Mouse (Mus musculus): ENCODE data around the gene Kcnn3. TPM values are rescaled to one million over a fixed set of nuclear protein-coding genes. Genes with fewer than 3 reads are reported as not detected.

Kcnn3 gene
- 5.3 and 6.4 TPM in 2 replicates for polyA plus RNA-seq (2014; fragmentation: Nextera tagmentation; extraction: Ambion mirVana)

GRCm38 (mm10) chr3:89519894-89520293, at the start of gene Kcnn3:
Gene Kcnn3 (plus strand): TSS chr3:89520164.
- WGBS, result 0% methylated on average over 15 of the region's 15 CpGs
- Histone ChIP-seq H3K4me3 (replicated peaks; ENCODE audit: low read depth, low read length) (peak within 1 kb of the TSS; percentile 45), H3K36me3 (ENCODE audit: control insufficient read depth, insufficient read depth, low read length) (no peaks in the 10 kb centered on the region), H3K27me3 (ENCODE audit: control insufficient read depth, insufficient read depth, low read length) (no peaks in the 10 kb centered on the region), H3K4me2 (ENCODE audit: low read length) (peak within 1 kb of the TSS; percentile 95), H3K9me3 (ENCODE audit: control insufficient read depth, low read length) (peaks cover 4% of the 10 kb centered on the region), H3K27ac (replicated peaks; ENCODE audit: low read depth, low read length) (peak within 1 kb of the TSS; percentile 50), H3K4me1 (ENCODE audit: control insufficient read depth, insufficient read depth, low read length) (peaks cover 42% of the 10 kb centered on the region), H3K9ac (replicated peaks; ENCODE audit: low read length) (peak within 1 kb of the TSS; percentile 52)
- peak; percentile 97 for DNase-seq
- ATAC-seq (ENCODE audit: low FRiP score, low TSS enrichment), result peak; percentile 91

DNA sequence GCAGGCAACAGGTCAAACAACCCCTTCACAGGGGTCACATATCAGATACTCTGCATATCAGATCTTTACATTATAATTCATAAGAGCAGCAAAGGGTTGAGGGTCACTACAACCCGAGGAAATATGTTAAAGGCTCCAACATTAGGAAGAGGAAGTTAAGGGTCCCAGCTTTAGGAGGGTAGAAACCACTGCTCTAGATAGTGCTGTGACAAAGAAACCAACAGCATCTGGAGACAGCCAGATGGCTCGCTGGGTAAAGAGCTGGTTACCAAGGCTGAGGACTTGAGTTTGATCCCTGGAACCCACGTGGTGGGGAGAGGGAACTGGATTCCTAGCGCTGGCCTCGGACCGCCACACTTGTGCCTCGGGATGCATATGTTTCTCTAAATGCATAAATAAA, 47.7 kb upstream of the Kcnn3 start:
- H3K36me3 ChIP-seq (ENCODE audit: control insufficient read depth, insufficient read depth, low read length), result peaks cover 26% of the 10 kb centered on the region
- no peak overlapping the region for H3K9ac ChIP-seq (replicated peaks; ENCODE audit: low read length)
- H3K27me3 ChIP-seq (ENCODE audit: control insufficient read depth, insufficient read depth, low read length), result no peaks in the 10 kb centered on the region
- no peak overlapping the region for H3K4me3 ChIP-seq (replicated peaks; ENCODE audit: low read depth, low read length)
- no peaks in the 10 kb centered on the region for H3K4me1 ChIP-seq (ENCODE audit: control insufficient read depth, insufficient read depth, low read length)
- ATAC-seq (ENCODE audit: low FRiP score, low TSS enrichment) (no peak), DNase-seq (no peak)
- H3K4me2 ChIP-seq (ENCODE audit: low read length), result no peak overlapping the region
- H3K9me3 ChIP-seq (ENCODE audit: control insufficient read depth, low read length), result no peaks in the 10 kb centered on the region
- 84% methylated on average over 7 of the region's 7 CpGs for WGBS
- no peak overlapping the region for H3K27ac ChIP-seq (replicated peaks; ENCODE audit: low read depth, low read length)

GRCm38 (mm10) chr3:89473838-89474237, 46.1 kb upstream of the Kcnn3 start:
- Histone ChIP-seq H3K4me2 (ENCODE audit: low read length) (no peak overlapping the region), H3K9me3 (ENCODE audit: control insufficient read depth, low read length) (no peaks in the 10 kb centered on the region), H3K27me3 (ENCODE audit: control insufficient read depth, insufficient read depth, low read length) (no peaks in the 10 kb centered on the region), H3K9ac (replicated peaks; ENCODE audit: low read length) (no peak overlapping the region), H3K36me3 (ENCODE audit: control insufficient read depth, insufficient read depth, low read length) (peaks cover 12% of the 10 kb centered on the region), H3K4me3 (replicated peaks; ENCODE audit: low read depth, low read length) (no peak overlapping the region), H3K27ac (replicated peaks; ENCODE audit: low read depth, low read length) (no peak overlapping the region), H3K4me1 (ENCODE audit: control insufficient read depth, insufficient read depth, low read length) (no peaks in the 10 kb centered on the region)
- WGBS, result 81% methylated on average over 6 of the region's 6 CpGs
- DNase-seq, result no peak
- no peak for ATAC-seq (ENCODE audit: low FRiP score, low TSS enrichment)

GRCm38 (mm10) chr3:89479055-89479454, 40.9 kb upstream of the Kcnn3 start:
- Histone ChIP-seq H3K4me2 (ENCODE audit: low read length) (no peak overlapping the region), H3K9ac (replicated peaks; ENCODE audit: low read length) (no peak overlapping the region), H3K36me3 (ENCODE audit: control insufficient read depth, insufficient read depth, low read length) (no peaks in the 10 kb centered on the region), H3K4me3 (replicated peaks; ENCODE audit: low read depth, low read length) (no peak overlapping the region), H3K27me3 (ENCODE audit: control insufficient read depth, insufficient read depth, low read length) (no peaks in the 10 kb centered on the region), H3K9me3 (ENCODE audit: control insufficient read depth, low read length) (no peaks in the 10 kb centered on the region), H3K4me1 (ENCODE audit: control insufficient read depth, insufficient read depth, low read length) (no peaks in the 10 kb centered on the region), H3K27ac (replicated peaks; ENCODE audit: low read depth, low read length) (no peak overlapping the region)
- no peak for DNase-seq
- no peak for ATAC-seq (ENCODE audit: low FRiP score, low TSS enrichment)
- WGBS, result 76% methylated on average over 6 of the region's 6 CpGs

DNA sequence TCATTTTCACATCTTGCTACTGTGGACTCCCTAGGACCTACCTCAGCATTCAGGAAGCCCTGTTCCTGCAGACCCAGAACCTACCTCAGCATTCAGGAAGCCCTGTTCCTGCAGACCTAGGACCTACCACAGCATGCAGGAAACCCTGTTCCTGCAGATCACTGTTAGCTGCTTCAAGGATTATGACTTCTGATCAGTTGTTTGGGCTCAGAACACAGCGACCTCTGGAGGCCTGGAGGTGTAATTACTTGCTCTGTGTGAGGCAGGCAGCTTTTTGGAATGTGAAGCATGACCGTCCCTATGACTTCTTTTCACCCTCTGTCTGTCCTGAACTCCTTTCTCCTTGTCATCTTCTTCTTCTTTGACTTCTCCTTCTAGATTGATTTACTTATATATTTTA, 38.5 kb upstream of the Kcnn3 start:
- Histone ChIP-seq H3K4me1 (ENCODE audit: control insufficient read depth, insufficient read depth, low read length) (no peaks in the 10 kb centered on the region), H3K27ac (replicated peaks; ENCODE audit: low read depth, low read length) (no peak overlapping the region), H3K9ac (replicated peaks; ENCODE audit: low read length) (no peak overlapping the region), H3K4me3 (replicated peaks; ENCODE audit: low read depth, low read length) (no peak overlapping the region), H3K4me2 (ENCODE audit: low read length) (no peak overlapping the region), H3K36me3 (ENCODE audit: control insufficient read depth, insufficient read depth, low read length) (no peaks in the 10 kb centered on the region), H3K9me3 (ENCODE audit: control insufficient read depth, low read length) (no peaks in the 10 kb centered on the region), H3K27me3 (ENCODE audit: control insufficient read depth, insufficient read depth, low read length) (no peaks in the 10 kb centered on the region)
- WGBS, result 43% methylated on average over 2 of the region's 2 CpGs
- DNase-seq (no peak), ATAC-seq (ENCODE audit: low FRiP score, low TSS enrichment) (no peak)

DNA sequence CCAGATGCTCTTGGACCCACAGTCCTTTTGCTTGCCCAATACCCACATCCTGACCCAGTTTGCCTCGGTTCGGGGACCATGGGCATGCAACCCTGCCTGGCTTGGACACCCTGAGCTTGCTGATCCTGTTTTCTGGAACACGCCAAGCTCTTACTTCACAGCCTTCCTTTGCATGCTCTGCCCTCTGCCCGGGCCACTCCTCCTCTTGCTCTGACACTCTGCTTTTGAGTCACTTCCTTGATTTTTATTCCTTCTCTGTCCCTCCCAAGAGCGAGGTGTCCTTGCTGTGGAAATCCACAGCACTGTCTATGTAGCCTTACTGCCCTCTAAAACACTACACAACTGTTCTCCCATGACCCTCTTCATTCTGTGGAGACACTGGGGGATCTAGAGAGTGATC, 37.7 kb upstream of the Kcnn3 start:
- no peaks in the 10 kb centered on the region for H3K4me1 ChIP-seq (ENCODE audit: control insufficient read depth, insufficient read depth, low read length)
- no peaks in the 10 kb centered on the region for H3K9me3 ChIP-seq (ENCODE audit: control insufficient read depth, low read length)
- DNase-seq (no peak), ATAC-seq (ENCODE audit: low FRiP score, low TSS enrichment) (no peak)
- no peak overlapping the region for H3K4me3 ChIP-seq (replicated peaks; ENCODE audit: low read depth, low read length)
- H3K27me3 ChIP-seq (ENCODE audit: control insufficient read depth, insufficient read depth, low read length), result no peaks in the 10 kb centered on the region
- no peaks in the 10 kb centered on the region for H3K36me3 ChIP-seq (ENCODE audit: control insufficient read depth, insufficient read depth, low read length)
- H3K9ac ChIP-seq (replicated peaks; ENCODE audit: low read length), result no peak overlapping the region
- H3K4me2 ChIP-seq (ENCODE audit: low read length), result no peak overlapping the region
- WGBS, result 92% methylated on average over 5 of the region's 5 CpGs
- H3K27ac ChIP-seq (replicated peaks; ENCODE audit: low read depth, low read length), result no peak overlapping the region

GRCm38 (mm10) chr3:89484766-89485524, 35.0 kb upstream of the Kcnn3 start:
- ATAC-seq (ENCODE audit: low FRiP score, low TSS enrichment), result peak; percentile 62; the same call in 1 of the 2 replicates
- Histone ChIP-seq H3K36me3 (ENCODE audit: control insufficient read depth, insufficient read depth, low read length) (no peaks in the 10 kb centered on the region), H3K4me3 (replicated peaks; ENCODE audit: low read depth, low read length) (no peak overlapping the region), H3K9me3 (ENCODE audit: control insufficient read depth, low read length) (no peaks in the 10 kb centered on the region), H3K4me1 (ENCODE audit: control insufficient read depth, insufficient read depth, low read length) (no peaks in the 10 kb centered on the region), H3K27me3 (ENCODE audit: control insufficient read depth, insufficient read depth, low read length) (no peaks in the 10 kb centered on the region), H3K4me2 (ENCODE audit: low read length) (no peak overlapping the region), H3K9ac (replicated peaks; ENCODE audit: low read length) (no peak overlapping the region), H3K27ac (replicated peaks; ENCODE audit: low read depth, low read length) (no peak overlapping the region)
- 22% methylated on average over 24 of the region's 24 CpGs for WGBS
- DNase-seq, result peak; percentile 73

GRCm38 (mm10) chr3:89486111-89486510, 33.9 kb upstream of the Kcnn3 start:
- H3K9ac ChIP-seq (replicated peaks; ENCODE audit: low read length), result no peak overlapping the region
- WGBS, result 81% methylated on average over 8 of the region's 8 CpGs
- DNase-seq (no peak), ATAC-seq (ENCODE audit: low FRiP score, low TSS enrichment) (no peak)
- H3K9me3 ChIP-seq (ENCODE audit: control insufficient read depth, low read length), result no peaks in the 10 kb centered on the region
- H3K4me1 ChIP-seq (ENCODE audit: control insufficient read depth, insufficient read depth, low read length), result no peaks in the 10 kb centered on the region
- H3K27ac ChIP-seq (replicated peaks; ENCODE audit: low read depth, low read length), result no peak overlapping the region
- H3K36me3 ChIP-seq (ENCODE audit: control insufficient read depth, insufficient read depth, low read length), result no peaks in the 10 kb centered on the region
- no peaks in the 10 kb centered on the region for H3K27me3 ChIP-seq (ENCODE audit: control insufficient read depth, insufficient read depth, low read length)
- H3K4me2 ChIP-seq (ENCODE audit: low read length), result no peak overlapping the region
- H3K4me3 ChIP-seq (replicated peaks; ENCODE audit: low read depth, low read length), result no peak overlapping the region

Measured in midbrain, embryonic 14.5 days (tissue).